Mouse (Mus musculus) bone marrow macrophage, adult 2 months (primary cell): ENCODE data around the gene Iqschfp.

Experiments used
- CTCF ChIP-seq: IDR thresholded peaks from 2 replicates; pipeline ENCODE4 v1.5.1; 2012; ENCODE audit warnings: low read depth, mild to moderate bottlenecking, low read length, moderate library complexity
- POLR2A ChIP-seq: IDR thresholded peaks from 2 replicates; pipeline ENCODE4 v1.6.1; 2012; ENCODE audit warnings: mild to moderate bottlenecking, low read depth, low read length, borderline replicate concordance

- no peak for TF ChIP-seq CTCF
- TF ChIP-seq POLR2A, result no peak
Observed at GRCm38 (mm10) chr3:68514717-68515116, 622.7 kb downstream of the Iqschfp start.
